Mouse (Mus musculus) heart, adult 9 months (tissue): ENCODE measurements around the gene Kcnn1.
A peak's percentile ranks its signal among the peaks of the same experiment; 100 is the strongest.

ENCODE experiments used
- DNase-seq, 2 experiments: peaks; one replicate each; pipeline ENCODE4 v3.0.0; 2022; ENCODE audit warnings: low spot score in 2 of 2

Gene Kcnn1

GRCm38 (mm10) chr8:70893656-70894384 lies 30.8 kb upstream of the Kcnn1 start:
- peak; percentile 54 to 57 for DNase-seq

- no peak for DNase-seq
Observed at GRCm38 (mm10) chr8:70892896-70893655, 30.0 kb upstream of the Kcnn1 start.

- no peak for DNase-seq
Observed at GRCm38 (mm10) chr8:70892022-70892895, 29.2 kb upstream of the Kcnn1 start, which contains the start of gene Slc5a5. Gene Slc5a5 (minus strand): TSS chr8:70892757.

GRCm38 (mm10) chr8:70891356-70891755 lies 28.3 kb upstream of the Kcnn1 start:
- no peak for DNase-seq

- DNase-seq = no peak
Observed at GRCm38 (mm10) chr8:70890656-70891055, 27.6 kb upstream of the Kcnn1 start.

GRCm38 (mm10) chr8:70887669-70888068 lies 24.6 kb upstream of the Kcnn1 start:
- DNase-seq = no peak

GRCm38 (mm10) chr8:70885612-70886011 lies 22.6 kb upstream of the Kcnn1 start:
- no peak for DNase-seq

GRCm38 (mm10) chr8:70884683-70885082 lies 21.6 kb upstream of the Kcnn1 start:
- no peak for DNase-seq

GRCm38 (mm10) chr8:70884186-70884585 lies 21.1 kb upstream of the Kcnn1 start:
- no peak for DNase-seq

- no peak for DNase-seq
Observed at GRCm38 (mm10) chr8:70880546-70880945, 17.5 kb upstream of the Kcnn1 start.

GRCm38 (mm10) chr8:70880126-70880525 lies 17.1 kb upstream of the Kcnn1 start:
- DNase-seq = peak in 1 of 2 experiments; percentile 53

GRCm38 (mm10) chr8:70879500-70879899 lies 16.4 kb upstream of the Kcnn1 start:
- DNase-seq = no peak

GRCm38 (mm10) chr8:70878178-70878577 lies 15.1 kb upstream of the Kcnn1 start:
- no peak for DNase-seq

GRCm38 (mm10) chr8:70876382-70876781 lies 13.3 kb upstream of the Kcnn1 start:
- DNase-seq = no peak

- no peak for DNase-seq
Observed at GRCm38 (mm10) chr8:70874441-70874840, 11.4 kb upstream of the Kcnn1 start.

GRCm38 (mm10) chr8:70873364-70873985 lies 10.4 kb upstream of the Kcnn1 start, which contains the start of gene Ccdc124:
Gene Ccdc124 (minus strand): TSS chr8:70873935.
- peak; percentile 91 to 97 for DNase-seq

GRCm38 (mm10) chr8:70872643-70873363 lies 9.7 kb upstream of the Kcnn1 start:
- no peak for DNase-seq

GRCm38 (mm10) chr8:70871195-70871807 lies 8.2 kb upstream of the Kcnn1 start:
- no peak for DNase-seq

- DNase-seq = peak; percentile 73 to 75
Observed at GRCm38 (mm10) chr8:70869601-70870041, 6.6 kb upstream of the Kcnn1 start.

- no peak for DNase-seq
Observed at GRCm38 (mm10) chr8:70869199-70869571, 6.1 kb upstream of the Kcnn1 start.
